Mouse (Mus musculus) stomach, postnatal 0 days (tissue): ENCODE results near the gene Col20a1.

Experiments
- CTCF ChIP-seq: IDR thresholded peaks from 2 replicates; pipeline ENCODE4 v1.5.1; 2016; ENCODE audit warnings: antibody characterized with exemption, low read depth, mild to moderate bottlenecking, moderate library complexity
- EP300 ChIP-seq: optimal IDR thresholded peaks from 2 replicates; pipeline ENCODE3; 2016; ENCODE audit warnings: antibody characterized with exemption

DNA sequence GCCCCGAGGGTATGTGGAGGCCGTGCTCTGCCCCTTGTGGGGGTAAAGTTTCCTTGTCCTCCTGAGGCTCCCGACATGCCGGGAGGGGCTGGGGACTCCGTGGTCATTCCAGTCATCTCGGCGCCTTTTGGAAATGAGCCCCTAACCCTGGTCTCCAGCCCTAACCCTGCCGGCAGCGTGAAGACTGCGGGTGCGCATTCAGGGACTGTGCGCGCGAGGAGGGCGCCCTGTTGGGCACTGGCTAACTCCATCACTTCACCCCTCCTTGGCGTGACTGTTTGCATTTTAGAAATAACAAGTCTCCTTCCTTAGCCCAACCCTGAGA is 53.0 kb downstream of the Col20a1 start:
- TF ChIP-seq CTCF, result no peak
- TF ChIP-seq EP300, result no peak
